Mouse (Mus musculus): Measurements from ENCODE around the gene Il3ra. TPM values are rescaled to one million over a fixed set of nuclear protein-coding genes. Genes with fewer than 3 reads are reported as not detected.

Gene Il3ra
- total RNA-seq (2023) = 10 to 100 TPM; 33.6 to 36.0 TPM

GRCm38 (mm10) chr14:14345948-14346812, at the start of gene Il3ra:
TSS of gene Il3ra (plus strand) at chr14:14346275.

GRCm38 (mm10) chr14:14322528-14322927, 23.5 kb upstream of the Il3ra start, which contains the start of gene Olfr31:
TSS of gene Olfr31 (plus strand) at chr14:14322828.

GRCm38 (mm10) chr14:14400998-14401397, 54.9 kb downstream of the Il3ra start, which contains the start of gene Olfr721-ps1:
TSS of gene Olfr721-ps1 (plus strand) at chr14:14401298.

Other genes with a start within 250 kb of the Il3ra start
- gene Psmd6, start 225.3 kb upstream of the Il3ra start, total RNA-seq (2023) = 10 to 100 TPM; 57.6 to 59.4 TPM
- gene Olfr720, start 159.4 kb upstream of the Il3ra start, total RNA-seq (2023) = not detected
- gene Olfr31, start 23.4 kb upstream of the Il3ra start, total RNA-seq (2023) = not detected
- gene Olfr721-ps1, start 55.0 kb downstream of the Il3ra start, total RNA-seq (2023) = not detected

Data from neutrophil, adult 83 days (primary cell).